Mouse (Mus musculus) left cerebral cortex, adult 2 months (tissue): Measurements from ENCODE around the gene Olfr1023. TPM values are rescaled to one million over a fixed set of nuclear protein-coding genes. Genes with fewer than 3 reads are reported as not detected.

Experiments used
- DNase-seq, 2 experiments: peaks; one replicate each; pipeline ENCODE4 v3.0.0; 2021 to 2022; ENCODE audit warnings: low spot score in 2 of 2, mixed read lengths in 1 of 2; ENCODE audit errors: extremely low spot score in 1 of 2
- H3K27ac ChIP-seq: fragments of 200-600 bp; 2 replicates; pipeline ENCODE4 v1.8.1; 2022
- H3K4me3 ChIP-seq: fragments of 200-600 bp; 2 replicates; pipeline ENCODE4 v1.8.1; 2022
- CTCF ChIP-seq: fragments of 200-600 bp; IDR thresholded peaks from 2 replicates; pipeline ENCODE4 v1.8.1; 2022; ENCODE audit warnings: antibody characterized with exemption, mild to moderate bottlenecking, moderate library complexity
- intact Hi-C: fragments of 180-260 bp; cut with DNase I; formaldehyde crosslinking; loops from one replicate; pipeline ENCODE4 v1.15.1; 2025
- long read RNA-seq, 2 experiments: library from polyadenylated mRNA; stranded (forward); transcript quantifications; one replicate each; pipeline ENCODE4 v2.0.0; 2021; ENCODE audit warnings: borderline mapping rate in 2 of 2
- total RNA-seq, 2 experiments: library from RNA; stranded (reverse); gene quantifications; 2 replicates each; pipeline ENCODE4 v1.2.3; 2021

Olfr1023 gene
- total RNA-seq: not detected
- long read RNA-seq, experiment 1: 0 reads
- long read RNA-seq, experiment 2: 0 reads

DNA sequence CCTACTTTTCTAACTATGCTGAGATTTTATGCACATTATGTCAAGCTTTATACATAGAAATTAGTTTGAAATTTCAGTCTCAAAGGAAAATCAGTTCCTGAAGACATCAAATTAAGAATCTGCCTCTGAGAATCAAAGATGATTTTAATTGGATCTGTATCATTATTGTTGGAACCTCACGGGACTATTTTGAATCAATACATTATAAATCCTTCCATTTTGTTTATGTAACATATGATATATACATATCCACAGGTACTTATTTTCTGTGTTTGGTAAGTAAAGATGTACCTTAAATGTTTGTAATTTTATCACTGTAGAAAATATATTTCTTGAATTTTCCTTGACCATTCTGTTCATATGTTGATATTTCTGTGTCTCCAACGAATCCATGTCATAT lies at the start of gene Olfr1023:
Gene Olfr1023 (plus strand): TSS at position 301 of the 400 bp plus-strand sequence.
- no peak for DNase-seq
- intact Hi-C loops: no loop called here
- H3K27ac ChIP-seq: no peak within 1 kb of the TSS
- H3K4me3 ChIP-seq: no peak within 1 kb of the TSS
- TF ChIP-seq CTCF: no peak

DNA sequence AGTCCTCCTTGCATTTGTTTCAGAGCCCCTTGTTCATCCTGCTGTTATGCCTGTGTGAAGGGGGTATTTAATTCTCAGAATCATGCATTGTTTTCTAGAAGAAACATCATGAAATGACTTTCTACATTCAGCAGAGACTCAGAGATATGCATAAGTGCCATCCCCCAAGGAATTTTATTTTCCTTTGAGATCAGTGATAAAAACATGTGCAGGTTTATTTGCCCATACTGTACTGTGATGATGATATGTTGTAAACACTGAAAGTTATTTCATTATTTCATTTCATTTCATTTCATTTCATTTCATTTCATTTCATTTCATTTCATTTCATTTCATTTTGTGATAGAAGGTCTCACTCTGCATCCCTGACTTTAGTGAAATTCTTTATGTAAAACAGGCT lies 40.1 kb upstream of the Olfr1023 start, which contains the start of gene Olfr1019:
Gene Olfr1019 (minus strand): TSS at position 101 of the 400 bp plus-strand sequence.
- H3K4me3 ChIP-seq: no peak within 1 kb of the TSS
- TF ChIP-seq CTCF: no peak
- no peak within 1 kb of the TSS for H3K27ac ChIP-seq
- intact Hi-C loops: no loop called here
- no peak for DNase-seq

DNA sequence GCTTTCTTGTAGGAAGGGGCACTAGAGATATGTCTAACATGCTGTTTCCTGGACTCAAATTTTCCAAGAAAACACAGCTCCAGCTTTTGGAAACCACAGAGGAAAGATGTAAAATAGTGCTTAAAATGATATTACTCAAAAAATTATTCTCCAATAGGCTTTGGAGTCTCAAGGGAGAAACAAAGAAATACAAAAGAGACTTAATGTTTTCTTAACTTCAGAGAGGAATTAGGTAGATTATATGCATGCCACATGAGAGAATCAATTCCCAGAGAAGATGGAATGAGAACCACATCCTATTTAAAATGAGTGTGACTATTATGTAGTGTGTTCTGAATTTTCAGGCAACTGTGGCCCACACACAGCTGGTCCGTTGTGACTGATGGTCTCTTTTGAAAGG lies 38.7 kb upstream of the Olfr1023 start, which contains the start of gene Olfr1020:
Gene Olfr1020 (plus strand): TSS at position 301 of the 400 bp plus-strand sequence.
- no peak within 1 kb of the TSS for H3K27ac ChIP-seq
- no peak within 1 kb of the TSS for H3K4me3 ChIP-seq
- no peak for DNase-seq
- intact Hi-C loops: no loop called here
- TF ChIP-seq CTCF: no peak

DNA sequence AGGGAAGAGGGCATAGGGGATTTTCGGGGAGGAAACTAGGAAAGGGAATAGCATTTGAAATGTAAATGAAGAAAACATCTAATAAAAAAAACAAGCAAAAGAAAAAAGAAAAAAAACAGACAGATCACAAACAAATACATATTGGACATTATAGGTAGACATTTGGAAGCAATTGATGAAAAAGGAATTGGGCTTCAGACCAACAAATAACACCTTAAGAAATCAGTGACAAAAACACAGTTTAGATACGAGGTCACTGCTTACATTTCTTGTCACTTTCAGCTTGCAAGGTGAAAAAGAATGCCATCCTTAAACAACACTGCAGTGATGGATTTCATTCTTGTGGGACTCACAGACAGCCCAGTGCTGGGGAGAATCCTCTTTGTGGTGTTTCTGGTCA lies 17.1 kb upstream of the Olfr1023 start, which contains the start of gene Olfr1022:
Gene Olfr1022 (plus strand): TSS at position 301 of the 400 bp plus-strand sequence.
- no peak within 1 kb of the TSS for H3K4me3 ChIP-seq
- intact Hi-C loops: no loop called here
- H3K27ac ChIP-seq: no peak within 1 kb of the TSS
- DNase-seq: no peak
- TF ChIP-seq CTCF: no peak

GRCm38 (mm10) chr2:85904952-85905351 lies 19.5 kb downstream of the Olfr1023 start, which contains the start of gene Olfr1024:
TSS of gene Olfr1024 (minus strand) at chr2:85905052.
- H3K27ac ChIP-seq: no peak within 1 kb of the TSS
- intact Hi-C loops: no loop called here
- TF ChIP-seq CTCF: no peak
- no peak within 1 kb of the TSS for H3K4me3 ChIP-seq
- DNase-seq: no peak

- no peak for DNase-seq
- intact Hi-C loops: no loop called here
- no peak for TF ChIP-seq CTCF
- Histone ChIP-seq H3K27ac (no peak overlapping the region), H3K4me3 (no peak overlapping the region)
Observed at GRCm38 (mm10) chr2:85913197-85913596, 27.8 kb downstream of the Olfr1023 start.

DNA sequence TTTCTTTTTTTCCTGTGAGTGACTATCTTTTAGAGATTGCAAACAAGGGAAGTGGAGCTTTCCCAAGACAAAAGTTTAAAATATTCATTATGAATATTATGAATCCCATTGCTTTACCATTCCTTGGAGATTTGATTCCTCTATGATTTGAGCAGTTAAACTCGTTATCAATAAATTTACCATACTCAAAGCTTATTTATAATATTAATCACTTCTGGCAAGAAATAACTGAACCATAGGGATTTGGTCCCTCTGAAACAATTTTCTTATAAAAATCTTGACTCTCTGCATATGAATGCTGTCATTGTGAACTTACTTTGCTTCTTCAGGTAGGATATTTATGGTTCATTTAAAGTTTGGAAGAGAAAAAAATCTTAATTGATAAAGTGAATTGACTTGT lies 29.5 kb downstream of the Olfr1023 start, which contains the start of gene Olfr1025-ps1:
Gene Olfr1025-ps1 (plus strand): TSS at position 301 of the 400 bp plus-strand sequence.
- DNase-seq: no peak
- no peak for TF ChIP-seq CTCF
- intact Hi-C loops: no loop called here

GRCm38 (mm10) chr2:85921258-85921657 lies 35.8 kb downstream of the Olfr1023 start, which contains the start of gene Olfr1026:
TSS of gene Olfr1026 (plus strand) at chr2:85921558.
- Histone ChIP-seq H3K27ac (no peak within 1 kb of the TSS), H3K4me3 (no peak within 1 kb of the TSS)
- no peak for TF ChIP-seq CTCF
- intact Hi-C loops: no loop called here
- DNase-seq: no peak

More for the DNA sequence above, 29.5 kb downstream of the Olfr1023 start, which contains the start of gene Olfr1025-ps1:
- no peak within 1 kb of the TSS for H3K4me3 ChIP-seq
- no peak within 1 kb of the TSS for H3K27ac ChIP-seq

Other genes starting within 250 kb of the Olfr1023 start
- gene Olfr1002, start 234.9 kb upstream of the Olfr1023 start, total RNA-seq: not detected
- gene Olfr154, start 221.2 kb upstream of the Olfr1023 start, total RNA-seq: not detected
- not detected for gene Olfr1006, start 206.9 kb upstream of the Olfr1023 start, total RNA-seq
- gene Olfr1008, start 196.2 kb upstream of the Olfr1023 start, total RNA-seq: not detected
- not detected for gene Olfr1009, start 170.2 kb upstream of the Olfr1023 start, total RNA-seq
- not detected for gene Olfr1012, start 122.9 kb upstream of the Olfr1023 start, total RNA-seq
- not detected for gene Olfr1013, start 118.5 kb upstream of the Olfr1023 start, total RNA-seq
- gene Olfr1014, start 112.9 kb upstream of the Olfr1023 start, total RNA-seq: not detected
- not detected for gene Olfr1015, start 103.6 kb upstream of the Olfr1023 start, total RNA-seq
- not detected for gene Olfr1016, start 83.1 kb upstream of the Olfr1023 start, total RNA-seq
- not detected for gene Olfr1018, start 67.2 kb upstream of the Olfr1023 start, total RNA-seq
- gene Olfr1019, start 40.2 kb upstream of the Olfr1023 start, total RNA-seq: not detected
- gene Olfr1020, start 38.6 kb upstream of the Olfr1023 start, total RNA-seq: not detected
- not detected for gene Olfr1022, start 17.0 kb upstream of the Olfr1023 start, total RNA-seq
- gene Olfr1024, start 19.4 kb downstream of the Olfr1023 start, total RNA-seq: not detected
- gene Olfr1025-ps1, start 29.6 kb downstream of the Olfr1023 start, total RNA-seq: not detected
- gene Olfr1026, start 35.9 kb downstream of the Olfr1023 start, total RNA-seq: not detected
- gene Olfr1028, start 64.8 kb downstream of the Olfr1023 start, total RNA-seq: not detected
- gene Olfr1029, start 88.3 kb downstream of the Olfr1023 start, total RNA-seq: not detected
- gene Olfr1030, start 93.6 kb downstream of the Olfr1023 start, total RNA-seq: not detected
- not detected for gene Olfr1031, start 104.7 kb downstream of the Olfr1023 start, total RNA-seq
- gene Olfr1032, start 119.9 kb downstream of the Olfr1023 start, total RNA-seq: not detected
- not detected for gene Olfr1033, start 135.0 kb downstream of the Olfr1023 start, total RNA-seq
- not detected for gene Olfr1034, start 160.2 kb downstream of the Olfr1023 start, total RNA-seq
- not detected for gene Olfr1036, start 188.4 kb downstream of the Olfr1023 start, total RNA-seq
- not detected for gene Olfr1037, start 201.7 kb downstream of the Olfr1023 start, total RNA-seq